Mouse (Mus musculus) left cerebral cortex, postnatal 4 days (tissue): ENCODE measurements around the gene Col6a6. TPM values are rescaled to one million over a fixed set of nuclear protein-coding genes. Genes with fewer than 3 reads are reported as not detected.
"Not testable (repeated sequence)": the region's sequence is repeated elsewhere in the genome, so short reads cannot be mapped to it uniquely, and the experiment has no call there.

ENCODE experiments used
- DNase-seq: peaks from one replicate; pipeline ENCODE4 v3.0.0-alpha.2; 2022
- intact Hi-C: fragments of 180-260 bp; cut with DNase I; formaldehyde crosslinking; loops from one replicate; pipeline ENCODE4 v1.15.1; 2025
- total RNA-seq, 2 experiments: library from RNA; stranded (reverse); gene quantifications; 2 replicates each; pipeline ENCODE4 v1.2.3; 2021

The Col6a6 gene
- total RNA-seq, 2 experiments from 2014 or later = 0.22 to 0.42 TPM

DNA sequence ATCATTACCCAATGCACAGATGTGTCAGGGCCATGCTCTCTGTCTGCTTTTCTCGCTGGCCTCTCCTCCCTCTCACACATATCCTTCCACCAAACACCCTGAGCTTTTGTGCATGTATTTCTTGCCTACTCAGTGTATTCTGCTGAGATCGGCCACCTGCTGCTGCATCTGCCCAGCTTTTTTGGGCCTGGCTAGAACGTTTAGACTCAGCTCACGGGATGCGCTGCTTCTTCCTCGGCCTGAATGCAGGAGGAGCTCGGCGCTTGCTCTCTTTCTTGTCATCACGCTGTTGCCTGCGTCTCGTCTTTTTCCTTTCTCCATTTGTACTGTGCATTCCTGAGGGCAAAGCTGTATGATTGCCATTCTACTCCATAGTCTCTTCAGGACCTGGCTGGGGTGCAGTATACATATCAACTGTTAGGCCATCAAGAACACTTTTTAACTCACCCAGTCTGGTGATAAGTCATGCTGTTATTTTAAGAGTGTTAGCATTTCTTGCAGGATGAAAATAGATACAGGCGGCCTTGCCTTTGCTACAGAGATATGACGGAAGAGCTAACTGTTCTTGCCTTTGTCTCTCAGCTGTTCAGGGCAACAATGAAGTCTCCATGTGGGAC, 143.3 kb downstream of the Col6a6 start:
- no peak for DNase-seq

GRCm38 (mm10) chr9:105681386-105681785, 146.6 kb downstream of the Col6a6 start:
- intact Hi-C loops = no loop called here
- DNase-seq = no peak

More for the DNA sequence above, 143.3 kb downstream of the Col6a6 start:
- intact Hi-C loops = no loop called here

DNA sequence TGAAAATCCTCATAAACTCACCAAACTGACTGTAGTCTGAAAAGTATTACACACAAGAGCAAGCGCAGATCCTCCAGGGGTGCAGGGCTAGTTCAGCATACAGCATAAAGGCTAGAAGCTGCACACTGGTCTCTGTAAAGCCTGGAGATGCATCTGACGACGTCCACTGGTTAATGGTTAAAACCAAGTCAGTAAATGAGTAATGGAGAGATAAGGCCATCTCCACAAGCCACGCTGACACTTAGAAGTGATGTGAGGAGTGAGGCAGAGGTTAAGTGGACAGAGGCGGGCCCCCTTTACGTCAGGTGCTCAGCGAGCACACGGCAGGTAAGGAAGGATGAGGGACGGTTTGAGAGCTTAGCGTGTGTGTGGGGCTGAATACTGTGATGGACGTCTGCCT, 152.0 kb downstream of the Col6a6 start:
- intact Hi-C loops = no loop called here
- DNase-seq = no peak

- no peak for DNase-seq
- intact Hi-C loops = no loop called here
Observed at GRCm38 (mm10) chr9:105672032-105672431, 155.9 kb downstream of the Col6a6 start.

DNA sequence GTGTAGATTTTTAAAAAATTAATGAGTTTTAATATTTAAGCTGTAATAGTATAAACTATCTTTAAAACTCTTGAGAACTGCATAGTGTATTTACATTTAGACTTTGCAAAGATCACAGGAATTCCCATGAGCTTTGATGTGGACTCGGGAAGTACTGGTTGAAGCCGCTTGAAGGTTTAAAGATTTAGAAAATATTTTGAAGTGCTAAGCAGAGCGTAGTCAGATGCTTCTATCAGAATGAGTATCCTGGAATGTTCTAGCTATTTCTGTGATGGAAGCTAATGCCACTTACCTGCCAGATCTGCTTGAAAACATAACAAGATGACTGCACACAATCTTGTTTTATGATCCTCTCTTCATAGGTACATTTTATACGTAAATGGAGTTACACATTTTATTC, 157.0 kb downstream of the Col6a6 start:
- intact Hi-C loops = no loop called here
- no peak for DNase-seq

DNA sequence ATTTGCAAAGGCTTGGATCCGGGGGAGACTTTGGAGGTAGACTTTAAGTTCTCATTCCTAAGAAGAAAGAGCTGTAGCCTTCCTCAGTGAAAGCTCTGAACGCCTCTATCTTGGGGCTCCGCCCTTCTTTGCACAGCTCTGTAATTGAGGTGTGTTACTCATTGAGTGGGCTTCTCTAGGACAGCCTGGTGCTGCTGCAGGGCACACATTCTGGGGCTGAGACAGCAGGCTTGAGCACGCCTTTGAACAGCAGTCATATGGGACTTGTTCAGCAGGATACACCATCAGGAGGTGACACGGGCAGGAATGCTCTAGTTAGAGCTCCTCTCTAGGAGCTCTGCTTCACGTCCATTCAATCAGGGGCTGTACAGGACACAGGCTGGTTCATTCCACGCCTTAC, 162.7 kb downstream of the Col6a6 start:
- no peak for DNase-seq
- intact Hi-C loops = no loop called here

DNA sequence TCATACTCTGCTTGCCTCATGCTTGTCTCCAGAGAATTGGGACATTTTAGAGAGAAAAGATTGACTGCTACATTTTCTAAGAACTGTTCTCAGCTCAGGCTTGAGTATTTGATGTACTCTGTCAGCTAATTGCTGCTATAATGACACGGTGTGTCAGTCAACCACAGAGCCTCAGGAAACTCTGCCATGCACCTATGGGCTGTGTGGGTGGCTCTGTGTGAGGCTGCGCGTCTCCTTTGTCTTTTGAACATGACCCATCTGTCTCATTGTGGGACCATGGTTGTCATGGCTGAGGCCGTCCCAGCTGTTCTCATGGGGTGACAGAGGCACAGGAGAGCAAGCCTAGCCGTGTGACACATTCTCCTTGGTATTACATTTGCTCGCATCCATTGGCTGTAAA, 168.1 kb downstream of the Col6a6 start:
- intact Hi-C loops = no loop called here
- no peak for DNase-seq

DNA sequence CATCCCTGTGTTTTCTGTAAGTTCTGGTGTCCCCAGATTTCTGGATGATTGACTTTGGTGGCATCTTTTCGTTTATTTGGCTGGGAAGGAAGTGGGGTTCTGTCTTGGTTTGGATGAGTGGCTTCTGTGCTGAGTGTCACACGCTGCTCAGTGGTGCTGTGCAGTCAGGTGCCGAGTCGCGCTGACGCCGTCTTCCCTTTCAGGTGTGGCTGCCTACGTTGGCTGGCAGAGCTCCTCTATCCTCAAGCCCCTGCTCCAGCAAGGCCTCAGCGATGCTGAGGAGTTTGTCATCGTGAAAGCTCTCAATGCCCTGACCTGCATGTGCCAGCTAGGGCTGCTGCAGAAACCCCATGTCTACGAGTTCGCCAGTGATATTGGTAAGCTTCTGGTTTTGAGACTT, 169.7 kb downstream of the Col6a6 start:
- DNase-seq = no peak
- intact Hi-C loops = no loop called here

GRCm38 (mm10) chr9:105656189-105656588, 171.8 kb downstream of the Col6a6 start:
- intact Hi-C loops = no loop called here
- DNase-seq = no peak

DNA sequence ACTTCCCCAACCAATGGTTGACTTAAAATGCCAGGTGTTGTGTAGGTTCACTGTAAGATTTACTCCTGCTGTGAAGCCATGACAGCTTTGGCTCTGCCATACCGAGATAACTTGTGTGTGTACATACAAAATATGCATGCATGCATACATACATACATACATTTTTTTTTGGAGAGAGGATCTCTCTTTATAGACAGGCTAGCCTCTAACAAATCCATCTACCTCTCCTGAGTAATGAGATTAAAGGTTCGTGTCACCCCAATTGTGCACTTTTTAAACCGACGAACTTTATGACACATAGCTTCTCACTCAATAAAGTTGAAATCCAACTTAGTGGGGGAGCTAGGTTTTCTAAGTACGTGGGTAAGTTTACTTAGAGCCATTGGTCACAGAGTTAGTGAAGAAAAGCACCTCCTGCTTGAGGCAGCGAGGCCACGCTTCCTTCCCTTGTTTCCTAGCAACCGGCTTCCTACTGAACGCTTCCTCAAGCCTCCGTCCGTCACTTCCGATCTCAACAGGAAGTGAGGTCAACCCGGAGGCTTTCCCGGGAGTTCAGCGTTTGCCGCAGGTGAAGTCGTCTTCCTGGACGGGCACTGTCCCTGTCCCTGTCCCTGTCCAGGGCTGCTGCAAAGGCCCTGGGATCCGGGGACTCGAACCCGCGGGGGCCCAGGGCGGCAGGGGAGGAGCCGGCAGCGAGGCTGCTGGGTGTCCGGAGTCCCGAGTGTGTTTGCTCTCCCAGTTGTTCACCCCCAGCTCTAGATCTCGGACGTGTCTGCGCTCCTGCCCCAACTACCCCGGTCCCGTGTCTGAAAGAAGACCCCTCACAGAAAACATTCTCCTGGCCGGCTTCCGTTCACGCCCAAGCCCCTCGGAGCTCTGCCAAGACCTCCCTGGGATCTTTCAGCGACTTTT, 185.2 kb downstream of the Col6a6 start, which contains the start of gene Pik3r4:
Gene Pik3r4, plus strand, starts transcription at position 519 of the 912 bp plus-strand sequence.
- intact Hi-C loops = no loop called here
- peak; percentile 76 for DNase-seq

GRCm38 (mm10) chr9:105641377-105641776, 186.6 kb downstream of the Col6a6 start:
- intact Hi-C loops, DNase-seq: not testable (repeated sequence)

Other genes starting within 250 kb of the Col6a6 start
- 10 to 100 TPM; 33.7 to 36.6 TPM for gene Pik3r4, start 185.2 kb downstream of the Col6a6 start, total RNA-seq
- 1 to 10 TPM; 1.8 to 2.9 TPM for gene Col6a5, start 132.5 kb upstream of the Col6a6 start, total RNA-seq